Mouse (Mus musculus) lung, postnatal 0 days (tissue): ENCODE data around the gene Arf3. TPM values are rescaled to one million over a fixed set of nuclear protein-coding genes. Genes with fewer than 3 reads are reported as not detected.
A peak's percentile ranks its signal among the peaks of the same experiment; 100 is the strongest.

Experiments
- ATAC-seq: fragments of 200-750 bp; cut with Nextera tagmentation; 2 replicates; pipeline ENCODE4 v1.8.0; 2017; ENCODE audit warnings: moderate library complexity
- DNase-seq: peaks from one replicate; pipeline ENCODE4 v3.0.0-alpha.2; 2016; ENCODE audit warnings: low spot score
- H3K27ac ChIP-seq: fragments of 300-500 bp; sonication (generic); 2 replicates; pipeline ENCODE4 v1.5.1; 2014; ENCODE audit warnings: antibody characterized with exemption, mild to moderate bottlenecking, low read length, mixed read lengths
- H3K27me3 ChIP-seq: fragments of 300-500 bp; sonication (generic); replicated peaks from 2 replicates; pipeline ENCODE4 v1.6.1; 2014; ENCODE audit warnings: low read length, mixed read lengths; ENCODE audit not compliant: insufficient read depth
- H3K36me3 ChIP-seq: fragments of 300-500 bp; sonication (generic); 2 replicates; pipeline ENCODE4 v1.6.1; 2014; ENCODE audit warnings: low read length, mixed read lengths; ENCODE audit not compliant: insufficient read depth
- H3K4me1 ChIP-seq: fragments of 300-500 bp; sonication (generic); 2 replicates; pipeline ENCODE4 v1.6.1; 2014; ENCODE audit warnings: antibody characterized with exemption, low read depth, low read length, mixed read lengths; ENCODE audit not compliant: insufficient read depth
- H3K4me2 ChIP-seq: fragments of 300-500 bp; sonication (generic); replicated peaks from 2 replicates; pipeline ENCODE4 v1.6.1; 2014; ENCODE audit warnings: low read depth, mild to moderate bottlenecking, low read length, moderate library complexity, mixed read lengths
- H3K4me3 ChIP-seq: fragments of 300-500 bp; sonication (generic); 2 replicates; pipeline ENCODE4 v1.5.1; 2014; ENCODE audit warnings: low read depth, low read length
- H3K9ac ChIP-seq: fragments of 300-500 bp; sonication (generic); replicated peaks from 2 replicates; pipeline ENCODE4 v1.6.1; 2014; ENCODE audit warnings: low read depth, mild to moderate bottlenecking
- H3K9me3 ChIP-seq: fragments of 300-500 bp; sonication (generic); 2 replicates; pipeline ENCODE4 v1.6.1; 2016; ENCODE audit warnings: low read length, mixed read lengths
- CTCF ChIP-seq: IDR thresholded peaks from 2 replicates; pipeline ENCODE4 v1.5.1; 2016; ENCODE audit warnings: antibody characterized with exemption, mild to moderate bottlenecking
- EP300 ChIP-seq: IDR thresholded peaks from 2 replicates; pipeline ENCODE4 v1.6.1; 2016; ENCODE audit warnings: antibody characterized with exemption, mild to moderate bottlenecking, control low read depth
- WGBS: fragments of 180-500 bp; shearing (Covaris S2); extraction: QIAGEN DNeasy Blood & Tissue Kit; methylation state at CpG from one replicate; pipeline ENCODE4 v1.1.7; 2014; 5-methylcytosine and 5-hydroxymethylcytosine counted together
- polyA plus RNA-seq: library from polyadenylated mRNA; unstranded; fragments of >200 nt; fragmentation: Nextera tagmentation; extraction: Ambion mirVana; gene quantifications from 2 replicates; pipeline ENCODE4 v1.2.1, GENCODE M21; 2015

Gene Arf3
- polyA plus RNA-seq, 1 experiment from 2014 or later = 47.1 TPM

DNA sequence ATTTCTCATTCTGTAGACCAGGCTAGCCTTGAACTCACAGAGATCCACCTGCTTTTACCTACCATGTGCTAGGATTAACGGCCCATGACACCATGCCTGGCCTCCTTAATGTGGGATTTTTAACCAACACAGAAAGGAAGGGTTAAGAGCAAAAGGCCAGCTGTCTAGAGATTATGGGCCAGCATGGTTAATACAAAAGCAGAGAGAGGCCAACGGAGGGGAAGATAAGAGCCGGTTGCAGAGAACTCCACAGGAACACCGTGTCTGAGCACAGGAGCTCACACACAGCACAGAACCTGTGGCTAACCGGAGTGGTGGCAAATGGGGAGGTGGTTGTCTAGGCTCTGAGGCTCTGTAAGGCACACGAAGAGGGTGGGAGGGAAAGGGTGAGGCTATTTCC is 29.6 kb downstream of the Arf3 start:
- DNase-seq (no peak), ATAC-seq (no peak)
- Histone ChIP-seq H3K4me1 (no peaks in the 10 kb centered on the region), H3K27me3 (no peaks in the 10 kb centered on the region), H3K9ac (no peak overlapping the region), H3K4me3 (no peak overlapping the region), H3K9me3 (no peaks in the 10 kb centered on the region), H3K36me3 (peaks cover 11% of the 10 kb centered on the region; the same call in 1 of the 2 replicates), H3K27ac (no peak overlapping the region), H3K4me2 (no peak overlapping the region)
- TF ChIP-seq EP300 = no peak
- TF ChIP-seq CTCF = no peak
- WGBS = 58% methylated on average over 6 of the region's 6 CpGs

DNA sequence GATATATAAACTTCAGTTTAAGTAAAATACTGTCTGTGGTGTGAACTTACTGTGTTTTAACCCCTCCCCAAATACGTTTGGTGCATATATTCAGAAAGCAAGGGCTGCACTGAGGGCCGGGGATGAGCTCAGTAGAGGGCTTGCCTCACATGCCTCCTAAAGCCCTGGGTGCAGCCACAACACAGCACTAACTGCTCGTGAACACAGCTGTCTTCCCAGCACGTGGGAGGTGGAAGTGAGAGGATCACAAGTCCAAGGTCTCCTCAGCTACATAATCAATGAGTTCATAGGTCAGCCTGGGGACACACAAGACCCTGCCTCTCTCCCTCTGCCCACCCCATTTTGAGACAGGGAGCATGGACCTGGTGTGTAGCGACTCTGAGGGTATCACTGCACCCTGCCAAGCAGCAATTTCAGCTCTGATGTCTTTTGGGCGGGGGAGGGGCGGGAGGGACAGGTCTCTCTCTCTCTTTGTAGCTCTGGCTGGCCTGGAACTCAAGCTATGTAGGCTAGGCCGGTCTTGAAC is 30.9 kb downstream of the Arf3 start:
- H3K4me1 ChIP-seq = peaks cover 3% of the 10 kb centered on the region; the same call in 1 of the 2 replicates
- DNase-seq = no peak
- TF ChIP-seq CTCF (no peak), EP300 (no peak)
- no peak overlapping the region for H3K9ac ChIP-seq
- ATAC-seq = no peak
- no peak overlapping the region for H3K4me2 ChIP-seq
- peaks cover 9% of the 10 kb centered on the region; the same call in 1 of the 2 replicates for H3K36me3 ChIP-seq
- no peak overlapping the region for H3K4me3 ChIP-seq
- WGBS = 58% methylated on average over 8 of the region's 8 CpGs
- H3K9me3 ChIP-seq = no peaks in the 10 kb centered on the region
- no peak overlapping the region for H3K27ac ChIP-seq
- H3K27me3 ChIP-seq = no peaks in the 10 kb centered on the region

DNA sequence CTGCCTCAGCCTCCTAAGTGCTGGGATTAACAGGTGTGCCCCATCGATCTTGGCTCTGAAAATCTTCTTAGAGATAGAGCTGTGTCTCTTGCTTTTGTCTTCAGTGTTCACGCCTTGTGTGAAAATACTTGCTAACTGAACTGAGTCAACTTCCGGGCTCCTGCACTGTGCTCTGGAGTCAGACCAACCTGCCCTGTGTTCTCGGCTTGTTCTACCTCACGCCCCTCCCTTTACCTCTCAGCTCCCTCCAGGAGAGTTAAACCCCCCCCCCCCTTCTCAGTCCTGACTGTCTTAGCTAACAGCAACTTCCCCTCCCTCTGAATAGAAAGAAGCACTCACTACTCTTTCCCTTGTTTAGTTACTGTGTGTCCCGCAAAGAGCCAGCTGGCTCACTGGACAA is 32.2 kb downstream of the Arf3 start:
- Histone ChIP-seq H3K4me2 (no peak overlapping the region), H3K36me3 (no peaks in the 10 kb centered on the region), H3K4me3 (no peak overlapping the region), H3K9me3 (no peaks in the 10 kb centered on the region), H3K4me1 (peaks cover 7% of the 10 kb centered on the region; the same call in 1 of the 2 replicates), H3K27me3 (no peaks in the 10 kb centered on the region), H3K27ac (no peak overlapping the region), H3K9ac (no peak overlapping the region)
- DNase-seq (no peak), ATAC-seq (peak; percentile 16; the same call in 1 of the 2 replicates)
- WGBS = 56% methylated on average over 6 of the region's 6 CpGs
- TF ChIP-seq CTCF = no peak
- TF ChIP-seq EP300 = no peak

DNA sequence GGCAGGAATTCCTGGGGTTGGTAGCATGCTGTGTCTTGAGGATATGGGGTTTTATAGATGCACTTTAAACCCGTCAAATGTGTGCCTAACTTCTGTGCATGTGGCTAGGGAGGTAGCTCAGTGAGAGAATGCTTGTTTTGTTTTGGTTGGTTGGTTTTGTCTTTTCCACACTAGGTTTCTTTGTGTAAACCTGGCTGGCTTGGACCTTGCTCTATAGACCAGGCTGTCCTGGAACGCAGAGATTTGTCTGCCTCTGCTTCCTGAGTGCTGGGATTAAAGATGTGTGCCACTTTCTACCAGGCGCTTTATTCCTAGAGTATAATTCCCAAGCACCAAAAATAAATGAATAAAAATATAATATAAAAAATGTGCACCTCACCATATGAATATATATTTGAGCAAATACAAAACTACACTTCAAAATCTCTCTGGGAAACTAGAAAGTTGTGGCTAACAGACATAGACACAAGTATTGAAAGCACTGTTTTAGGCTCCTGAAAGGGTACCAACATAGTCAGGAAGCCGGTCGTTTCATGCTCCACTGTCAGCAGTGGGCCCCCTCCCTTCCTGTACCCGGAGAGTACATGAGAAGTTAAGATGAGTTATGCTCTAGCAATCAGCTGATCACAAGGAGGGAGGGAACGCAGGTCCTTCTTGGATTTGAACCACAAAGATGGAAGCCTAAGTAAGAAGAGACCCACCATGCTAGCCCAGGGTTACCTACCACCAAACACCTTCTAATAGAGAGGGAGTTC is 33.0 kb downstream of the Arf3 start:
- Histone ChIP-seq H3K9me3 (no peaks in the 10 kb centered on the region), H3K4me1 (peaks cover 7% of the 10 kb centered on the region; the same call in 1 of the 2 replicates), H3K4me3 (no peak overlapping the region), H3K36me3 (no peaks in the 10 kb centered on the region), H3K27me3 (no peaks in the 10 kb centered on the region), H3K9ac (no peak overlapping the region), H3K27ac (no peak overlapping the region), H3K4me2 (no peak overlapping the region)
- 62% methylated on average over 7 of the region's 7 CpGs for WGBS
- no peak for DNase-seq
- ATAC-seq = no peak
- TF ChIP-seq CTCF (no peak), EP300 (no peak)

DNA sequence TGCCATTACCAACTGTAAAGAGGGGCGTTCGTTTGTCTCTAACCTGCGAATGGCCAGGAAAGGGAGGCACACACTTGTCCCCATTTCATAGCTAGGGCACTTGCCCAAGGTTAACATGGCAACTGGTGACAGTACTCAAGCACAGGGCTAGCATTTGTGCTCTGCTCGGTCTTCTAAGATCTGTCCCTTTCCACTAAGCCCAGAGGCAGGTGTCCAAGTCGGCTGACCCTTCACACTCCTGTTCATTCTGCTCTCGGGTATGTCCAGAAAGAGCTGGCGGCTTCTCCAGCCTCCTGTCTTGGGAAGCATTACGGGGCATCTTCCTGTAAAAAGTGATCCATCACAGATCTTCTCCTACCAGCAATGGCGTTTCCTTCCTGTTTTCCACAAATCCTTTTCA is 34.6 kb downstream of the Arf3 start:
- ATAC-seq = no peak
- WGBS = 21% methylated on average over 9 of the region's 9 CpGs

DNA sequence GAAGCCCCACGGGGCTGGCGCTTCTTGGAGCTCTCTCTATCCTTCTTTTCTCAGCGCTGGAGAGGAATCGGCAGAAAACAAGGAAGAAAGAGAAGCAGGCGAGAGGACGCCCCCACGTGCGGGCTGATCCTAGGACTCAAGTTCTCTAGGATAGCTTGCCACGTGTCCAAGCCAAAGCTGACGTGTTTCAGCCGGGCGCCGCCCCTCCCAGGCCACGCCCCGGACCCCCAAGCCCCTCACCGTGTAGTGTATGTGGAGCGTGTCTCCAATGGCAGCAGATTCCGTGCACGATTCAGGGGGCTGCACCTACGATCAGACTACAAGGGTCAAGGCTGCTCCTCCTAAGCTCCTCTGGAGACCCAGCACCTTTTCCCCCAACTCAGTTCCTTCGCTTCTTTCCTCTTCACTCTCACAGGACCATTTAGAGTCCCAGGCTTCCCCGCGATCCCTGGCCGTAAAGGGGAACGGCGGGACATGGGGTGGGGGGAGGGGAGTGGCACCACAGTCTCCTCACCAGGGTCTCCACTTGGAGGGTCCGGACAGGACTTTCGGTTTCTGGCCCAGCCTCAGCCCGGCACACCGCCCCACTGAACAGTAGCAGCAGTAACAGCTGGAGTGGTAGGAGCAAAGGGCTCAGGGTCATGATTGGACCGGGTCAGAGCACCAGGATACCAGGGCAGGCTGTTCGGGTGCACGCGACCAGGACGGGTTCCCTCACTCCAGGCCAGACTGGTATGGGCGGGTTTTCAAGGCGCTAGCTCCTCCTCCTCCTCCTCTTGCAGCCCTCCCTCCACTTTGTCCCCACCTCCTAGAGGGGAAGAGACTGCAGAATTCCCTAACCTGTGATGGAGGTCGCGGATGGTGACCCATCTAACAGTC is 35.3 kb downstream of the Arf3 start, which contains the start of gene Fkbp11:
TSS of gene Fkbp11 (minus strand) at position 756 of the 879 bp plus-strand sequence.
- WGBS = 1% methylated on average over 34 of the region's 39 CpGs
- Histone ChIP-seq H3K27me3 (no peaks in the 10 kb centered on the region), H3K4me2 (peak within 1 kb of the TSS; percentile 96), H3K9me3 (no peaks in the 10 kb centered on the region), H3K4me1 (peaks cover 12% of the 10 kb centered on the region), H3K36me3 (no peaks in the 10 kb centered on the region), H3K9ac (peak within 1 kb of the TSS; percentile 57), H3K27ac (no peak within 1 kb of the TSS), H3K4me3 (peak within 1 kb of the TSS; percentile 59)
- ATAC-seq = peak; percentile 85
- DNase-seq = peak; percentile 87
- TF ChIP-seq EP300 (no peak), CTCF (no peak)

More for the DNA sequence above, 34.6 kb downstream of the Arf3 start:
- Histone ChIP-seq H3K9ac (no peak overlapping the region), H3K4me2 (peak overlapping the region; percentile 96), H3K27ac (no peak overlapping the region), H3K36me3 (no peaks in the 10 kb centered on the region), H3K27me3 (no peaks in the 10 kb centered on the region), H3K4me3 (no peak overlapping the region; the same call in 1 of the 2 replicates), H3K4me1 (peaks cover 12% of the 10 kb centered on the region), H3K9me3 (no peaks in the 10 kb centered on the region)
- DNase-seq = no peak
- TF ChIP-seq EP300 (no peak), CTCF (no peak)
